Mouse (Mus musculus): ENCODE data around the gene Apof. TPM values are rescaled to one million over a fixed set of nuclear protein-coding genes. Genes with fewer than 3 reads are reported as not detected.
A peak's percentile ranks its signal among the peaks of the same experiment; 100 is the strongest.

Apof gene
- polyA plus RNA-seq, 1 experiment from 2014 or later, result not detected

- 0 out of 2 replicates have a peak, but pooled peaks cover 5% of the 10 kb centered on the region for H3K36me3 ChIP-seq (ENCODE audit: control insufficient read depth, insufficient read depth)
- peaks cover 15% of the 10 kb centered on the region for H3K4me1 ChIP-seq (replicated peaks; ENCODE audit: control insufficient read depth, insufficient read depth, low read length)
Observed at GRCm38 (mm10) chr10:128303126-128304021, 34.9 kb downstream of the Apof start, which contains the start of gene Pan2. TSS of gene Pan2 (plus strand) at chr10:128303335.

GRCm38 (mm10) chr10:128309654-128310053 lies 41.2 kb downstream of the Apof start:
- Histone ChIP-seq H3K4me3 (replicated peaks; ENCODE audit: low read length) (no peak overlapping the region), H3K4me1 (replicated peaks; ENCODE audit: control insufficient read depth, insufficient read depth, low read length) (peaks cover 5% of the 10 kb centered on the region), H3K9me3 (ENCODE audit: control insufficient read depth, low read length) (no peaks in the 10 kb centered on the region), H3K27ac (ENCODE audit: low read length) (no peak overlapping the region), H3K9ac (replicated peaks; ENCODE audit: low read depth, low read length) (no peak overlapping the region), H3K27me3 (replicated peaks; ENCODE audit: control insufficient read depth, insufficient read depth, low read length) (no peaks in the 10 kb centered on the region), H3K4me2 (ENCODE audit: low read length) (no peak overlapping the region), H3K36me3 (ENCODE audit: control insufficient read depth, insufficient read depth) (peaks cover 12% of the 10 kb centered on the region)
- 90% methylated on average over 7 of the region's 7 CpGs for WGBS
- ATAC-seq, result no peak

More at GRCm38 (mm10) chr10:128303126-128304021, 34.9 kb downstream of the Apof start, which contains the start of gene Pan2:
- no peaks in the 10 kb centered on the region for H3K9me3 ChIP-seq (ENCODE audit: control insufficient read depth, low read length)
- ATAC-seq, result peak; percentile 99
- peak within 1 kb of the TSS; percentile 81 for H3K9ac ChIP-seq (replicated peaks; ENCODE audit: low read depth, low read length)
- peak within 1 kb of the TSS; percentile 97 for H3K27ac ChIP-seq (ENCODE audit: low read length)
- H3K4me3 ChIP-seq (replicated peaks; ENCODE audit: low read length), result peak within 1 kb of the TSS; percentile 63
- no peaks in the 10 kb centered on the region for H3K27me3 ChIP-seq (replicated peaks; ENCODE audit: control insufficient read depth, insufficient read depth, low read length)
- peak within 1 kb of the TSS; percentile 78 for H3K4me2 ChIP-seq (ENCODE audit: low read length)
- under 1% methylated on average over 37 of the region's 37 CpGs for WGBS

GRCm38 (mm10) chr10:128310177-128310576 lies 41.7 kb downstream of the Apof start:
- H3K4me3 ChIP-seq (replicated peaks; ENCODE audit: low read length), result no peak overlapping the region
- no peaks in the 10 kb centered on the region for H3K27me3 ChIP-seq (replicated peaks; ENCODE audit: control insufficient read depth, insufficient read depth, low read length)
- peaks cover 5% of the 10 kb centered on the region for H3K4me1 ChIP-seq (replicated peaks; ENCODE audit: control insufficient read depth, insufficient read depth, low read length)
- H3K9ac ChIP-seq (replicated peaks; ENCODE audit: low read depth, low read length), result no peak overlapping the region
- no peak overlapping the region for H3K4me2 ChIP-seq (ENCODE audit: low read length)
- peaks cover 17% of the 10 kb centered on the region for H3K36me3 ChIP-seq (ENCODE audit: control insufficient read depth, insufficient read depth)
- 28% methylated on average over 11 of the region's 11 CpGs for WGBS
- no peak for ATAC-seq
- no peak overlapping the region for H3K27ac ChIP-seq (ENCODE audit: low read length)
- H3K9me3 ChIP-seq (ENCODE audit: control insufficient read depth, low read length), result no peaks in the 10 kb centered on the region

- peaks cover 23% of the 10 kb centered on the region for H3K36me3 ChIP-seq (ENCODE audit: control insufficient read depth, insufficient read depth)
- WGBS, result 90% methylated on average over 4 of the region's 4 CpGs
- no peaks in the 10 kb centered on the region for H3K9me3 ChIP-seq (ENCODE audit: control insufficient read depth, low read length)
Observed at GRCm38 (mm10) chr10:128310902-128311301, 42.4 kb downstream of the Apof start.

GRCm38 (mm10) chr10:128315578-128315977 lies 47.1 kb downstream of the Apof start:
- Histone ChIP-seq H3K9ac (replicated peaks; ENCODE audit: low read depth, low read length) (no peak overlapping the region), H3K36me3 (ENCODE audit: control insufficient read depth, insufficient read depth) (peaks cover 34% of the 10 kb centered on the region), H3K27me3 (replicated peaks; ENCODE audit: control insufficient read depth, insufficient read depth, low read length) (no peaks in the 10 kb centered on the region), H3K4me2 (ENCODE audit: low read length) (no peak overlapping the region), H3K4me3 (replicated peaks; ENCODE audit: low read length) (no peak overlapping the region), H3K4me1 (replicated peaks; ENCODE audit: control insufficient read depth, insufficient read depth, low read length) (no peaks in the 10 kb centered on the region), H3K27ac (ENCODE audit: low read length) (no peak overlapping the region), H3K9me3 (ENCODE audit: control insufficient read depth, low read length) (no peaks in the 10 kb centered on the region)
- no peak for ATAC-seq
- 96% methylated on average over 8 of the region's 8 CpGs for WGBS

More at GRCm38 (mm10) chr10:128310902-128311301, 42.4 kb downstream of the Apof start:
- no peak for ATAC-seq
- no peak overlapping the region for H3K4me3 ChIP-seq (replicated peaks; ENCODE audit: low read length)
- no peak overlapping the region for H3K4me2 ChIP-seq (ENCODE audit: low read length)
- H3K27ac ChIP-seq (ENCODE audit: low read length), result no peak overlapping the region
- no peaks in the 10 kb centered on the region for H3K27me3 ChIP-seq (replicated peaks; ENCODE audit: control insufficient read depth, insufficient read depth, low read length)
- H3K9ac ChIP-seq (replicated peaks; ENCODE audit: low read depth, low read length), result no peak overlapping the region
- peaks cover 5% of the 10 kb centered on the region for H3K4me1 ChIP-seq (replicated peaks; ENCODE audit: control insufficient read depth, insufficient read depth, low read length)

Other genes with a start within 250 kb of the Apof start
- 545 and 574 TPM in 2 replicates for gene Naca, start 233.1 kb upstream of the Apof start, polyA plus RNA-seq (2015; fragmentation: Nextera tagmentation; extraction: Ambion mirVana)
- 395 and 436 TPM in 2 replicates for gene Ptges3, start 209.7 kb upstream of the Apof start, polyA plus RNA-seq (2015; fragmentation: Nextera tagmentation; extraction: Ambion mirVana)
- gene Atp5b, start 185.4 kb upstream of the Apof start, polyA plus RNA-seq (2015; fragmentation: Nextera tagmentation; extraction: Ambion mirVana), result 2,097 and 2,145 TPM in 2 replicates
- gene Baz2a, start 177.1 kb upstream of the Apof start, polyA plus RNA-seq (2015; fragmentation: Nextera tagmentation; extraction: Ambion mirVana), result 8.4 and 10.0 TPM in 2 replicates
- gene Rbms2, start 88.4 kb upstream of the Apof start, polyA plus RNA-seq (2015; fragmentation: Nextera tagmentation; extraction: Ambion mirVana), result 8.5 and 9.5 TPM in 2 replicates
- gene Gls2, start 74.2 kb upstream of the Apof start, polyA plus RNA-seq (2015; fragmentation: Nextera tagmentation; extraction: Ambion mirVana), result 0.68 and 1.1 TPM in 2 replicates
- gene Spryd4, start 56.9 kb upstream of the Apof start, polyA plus RNA-seq (2015; fragmentation: Nextera tagmentation; extraction: Ambion mirVana), result 16.6 and 18.0 TPM in 2 replicates
- gene Mip, start 42.8 kb upstream of the Apof start, polyA plus RNA-seq (2015; fragmentation: Nextera tagmentation; extraction: Ambion mirVana), result not detected in 2 replicates
- gene Timeless, start 36.6 kb upstream of the Apof start, polyA plus RNA-seq (2015; fragmentation: Nextera tagmentation; extraction: Ambion mirVana), result 29.4 and 32.2 TPM in 2 replicates
- not detected in 2 replicates for gene Apon, start 14.6 kb upstream of the Apof start, polyA plus RNA-seq (2015; fragmentation: Nextera tagmentation; extraction: Ambion mirVana)
- 18.7 and 23.3 TPM in 2 replicates for gene Stat2, start 1.9 kb downstream of the Apof start, polyA plus RNA-seq (2015; fragmentation: Nextera tagmentation; extraction: Ambion mirVana)
- 0.39 TPM in 1 of 2 replicates, not detected in the other for gene Il23a, start 30.1 kb downstream of the Apof start, polyA plus RNA-seq (2015; fragmentation: Nextera tagmentation; extraction: Ambion mirVana)
- gene Pan2, start 34.7 kb downstream of the Apof start, polyA plus RNA-seq (2015; fragmentation: Nextera tagmentation; extraction: Ambion mirVana), result 27.8 and 28.5 TPM in 2 replicates
- gene Cnpy2, start 53.8 kb downstream of the Apof start, polyA plus RNA-seq (2015; fragmentation: Nextera tagmentation; extraction: Ambion mirVana), result 190 and 195 TPM in 2 replicates
- 247 and 259 TPM in 2 replicates for gene Cs, start 69.1 kb downstream of the Apof start, polyA plus RNA-seq (2015; fragmentation: Nextera tagmentation; extraction: Ambion mirVana)
- 32.2 and 32.7 TPM in 2 replicates for gene Coq10a, start 100.3 kb downstream of the Apof start, polyA plus RNA-seq (2015; fragmentation: Nextera tagmentation; extraction: Ambion mirVana)
- 11.3 and 13.2 TPM in 2 replicates for gene Ankrd52, start 108.4 kb downstream of the Apof start, polyA plus RNA-seq (2015; fragmentation: Nextera tagmentation; extraction: Ambion mirVana)
- gene Slc39a5, start 132.6 kb downstream of the Apof start, polyA plus RNA-seq (2015; fragmentation: Nextera tagmentation; extraction: Ambion mirVana), result 0.10 and 0.25 TPM in 2 replicates
- 139 and 147 TPM in 2 replicates for gene Nabp2, start 142.8 kb downstream of the Apof start, polyA plus RNA-seq (2015; fragmentation: Nextera tagmentation; extraction: Ambion mirVana)
- 121 and 122 TPM in 2 replicates for gene Rnf41, start 143.0 kb downstream of the Apof start, polyA plus RNA-seq (2015; fragmentation: Nextera tagmentation; extraction: Ambion mirVana)
- gene Smarcc2, start 190.6 kb downstream of the Apof start, polyA plus RNA-seq (2015; fragmentation: Nextera tagmentation; extraction: Ambion mirVana), result 215 and 217 TPM in 2 replicates
- 599 and 678 TPM in 2 replicates for gene Myl6, start 225.5 kb downstream of the Apof start, polyA plus RNA-seq (2015; fragmentation: Nextera tagmentation; extraction: Ambion mirVana)
- gene Myl6b, start 230.0 kb downstream of the Apof start, polyA plus RNA-seq (2015; fragmentation: Nextera tagmentation; extraction: Ambion mirVana), result 5.4 and 5.9 TPM in 2 replicates

All from forebrain, embryonic 16.5 days (tissue).